Mouse (Mus musculus): ENCODE measurements around the gene Glis3.

DNA sequence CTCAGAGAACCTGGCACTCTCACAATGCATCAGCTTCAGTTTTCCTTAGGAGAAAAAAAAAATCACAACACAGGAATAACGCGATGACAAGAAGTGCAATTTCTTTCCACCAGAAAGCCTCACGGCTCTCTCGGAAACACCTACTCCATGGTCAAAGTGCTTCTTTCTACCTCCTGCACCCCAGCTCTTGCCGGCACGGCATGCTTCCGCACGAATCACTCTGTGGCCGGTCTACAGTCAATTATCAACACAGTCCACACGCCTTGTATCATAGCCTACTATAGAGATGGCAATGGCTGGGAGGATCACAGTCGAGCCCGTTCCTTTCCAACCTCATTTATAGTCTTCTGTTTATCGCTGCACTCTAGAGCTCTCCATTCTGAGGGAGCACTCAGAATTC is 150.9 kb downstream of the Glis3 start:
- TF ChIP-seq GATA1 (IDR thresholded peaks at IDR 0.05; ENCODE audit: low read length) (no peak), TAL1 (IDR thresholded peaks at IDR 0.05; ENCODE audit: low read length) (no peak)
